Mouse (Mus musculus) lung, embryonic 15.5 days (tissue): ENCODE results near the gene Slc35c2. TPM values are rescaled to one million over a fixed set of nuclear protein-coding genes. Genes with fewer than 3 reads are reported as not detected.

Experiments used
- ATAC-seq: fragments of 200-750 bp; cut with Nextera tagmentation; 2 replicates; pipeline ENCODE4 v1.8.0; 2017; ENCODE audit warnings: moderate number of reproducible peaks, borderline replicate concordance; ENCODE audit not compliant: low FRiP score, low TSS enrichment; ENCODE audit errors: extremely low read depth
- H3K27ac ChIP-seq: fragments of 300-500 bp; sonication (generic); 2 replicates; pipeline ENCODE4 v1.5.1; 2015; ENCODE audit warnings: moderate library complexity, mild to moderate bottlenecking, inconsistent platforms
- H3K27me3 ChIP-seq: fragments of 300-500 bp; sonication (generic); 2 replicates; pipeline ENCODE4 v1.6.1; 2015; ENCODE audit warnings: inconsistent platforms
- H3K36me3 ChIP-seq: fragments of 300-500 bp; sonication (generic); 2 replicates; pipeline ENCODE4 v1.6.1; 2015; ENCODE audit warnings: inconsistent platforms
- H3K4me1 ChIP-seq: fragments of 300-500 bp; sonication (generic); 2 replicates; pipeline ENCODE4 v1.6.1; 2015; ENCODE audit warnings: inconsistent platforms
- H3K4me2 ChIP-seq: fragments of 300-500 bp; sonication (generic); 2 replicates; pipeline ENCODE4 v1.6.1; 2015; ENCODE audit warnings: inconsistent platforms, mild to moderate bottlenecking, moderate library complexity
- H3K4me3 ChIP-seq: fragments of 300-500 bp; sonication (generic); 2 replicates; pipeline ENCODE4 v1.5.1; 2015; ENCODE audit warnings: mild to moderate bottlenecking, inconsistent platforms
- H3K9ac ChIP-seq: fragments of 300-500 bp; sonication (generic); 2 replicates; pipeline ENCODE4 v1.6.1; 2015; ENCODE audit warnings: inconsistent platforms
- H3K9me3 ChIP-seq: fragments of 300-500 bp; sonication (generic); 2 replicates; pipeline ENCODE4 v1.6.1; 2016; ENCODE audit warnings: inconsistent platforms
- WGBS: fragments of 180-500 bp; shearing (Covaris S2); methylation state at CpG from one replicate; pipeline ENCODE4 v1.1.7; 2015; 5-methylcytosine and 5-hydroxymethylcytosine counted together
- polyA plus RNA-seq: library from polyadenylated mRNA; unstranded; fragments of >200 nt; fragmentation: Nextera tagmentation; extraction: Ambion mirVana; gene quantifications from 2 replicates; pipeline ENCODE4 v1.2.1, GENCODE M21; 2015

Gene Slc35c2
- polyA plus RNA-seq, 1 experiment from 2014 or later, result 48.7 TPM

GRCm38 (mm10) chr2:165270858-165271257 is 16.8 kb downstream of the Slc35c2 start:
- Histone ChIP-seq H3K4me2 (no peak overlapping the region), H3K9ac (no peak overlapping the region), H3K4me1 (no peaks in the 10 kb centered on the region), H3K27me3 (peaks cover 7% of the 10 kb centered on the region; the same call in 1 of the 2 replicates), H3K4me3 (no peak overlapping the region), H3K27ac (no peak overlapping the region), H3K36me3 (no peaks in the 10 kb centered on the region), H3K9me3 (no peaks in the 10 kb centered on the region)
- WGBS, result 32% methylated on average over 7 of the region's 7 CpGs
- no peak for ATAC-seq

GRCm38 (mm10) chr2:165266739-165267138 is 20.9 kb downstream of the Slc35c2 start:
- Histone ChIP-seq H3K9ac (no peak overlapping the region), H3K4me3 (no peak overlapping the region), H3K4me2 (no peak overlapping the region), H3K27ac (no peak overlapping the region), H3K36me3 (no peaks in the 10 kb centered on the region), H3K9me3 (no peaks in the 10 kb centered on the region), H3K4me1 (no peaks in the 10 kb centered on the region), H3K27me3 (peaks cover 19% of the 10 kb centered on the region; the same call in 1 of the 2 replicates)
- 13% methylated on average over 12 of the region's 12 CpGs for WGBS
- ATAC-seq, result no peak

DNA sequence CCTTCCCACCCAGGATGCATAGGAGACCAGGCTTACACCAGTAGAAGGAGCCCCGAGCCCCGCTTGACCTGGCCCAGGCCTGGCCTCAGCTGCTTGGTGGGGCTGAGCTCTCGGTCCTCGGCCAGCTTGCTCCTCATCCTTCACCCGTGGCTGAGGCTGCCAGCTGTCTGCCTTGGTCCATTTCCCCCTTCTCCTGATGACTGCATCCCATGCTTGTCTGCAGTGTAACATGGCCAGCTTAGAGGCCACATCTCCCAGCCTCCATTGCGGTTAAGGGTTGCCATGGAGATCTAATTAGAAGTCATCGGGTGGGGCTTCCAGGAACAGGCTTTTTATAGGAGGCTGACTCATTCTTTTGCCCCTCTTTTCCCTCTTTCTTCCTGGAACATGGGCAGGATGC is 23.8 kb downstream of the Slc35c2 start:
- Histone ChIP-seq H3K27ac (no peak overlapping the region), H3K36me3 (no peaks in the 10 kb centered on the region), H3K9me3 (no peaks in the 10 kb centered on the region), H3K9ac (no peak overlapping the region), H3K4me3 (no peak overlapping the region), H3K27me3 (peaks cover 22% of the 10 kb centered on the region; the same call in 1 of the 2 replicates), H3K4me1 (no peaks in the 10 kb centered on the region), H3K4me2 (no peak overlapping the region)
- no peak for ATAC-seq
- 45% methylated on average over 7 of the region's 7 CpGs for WGBS

DNA sequence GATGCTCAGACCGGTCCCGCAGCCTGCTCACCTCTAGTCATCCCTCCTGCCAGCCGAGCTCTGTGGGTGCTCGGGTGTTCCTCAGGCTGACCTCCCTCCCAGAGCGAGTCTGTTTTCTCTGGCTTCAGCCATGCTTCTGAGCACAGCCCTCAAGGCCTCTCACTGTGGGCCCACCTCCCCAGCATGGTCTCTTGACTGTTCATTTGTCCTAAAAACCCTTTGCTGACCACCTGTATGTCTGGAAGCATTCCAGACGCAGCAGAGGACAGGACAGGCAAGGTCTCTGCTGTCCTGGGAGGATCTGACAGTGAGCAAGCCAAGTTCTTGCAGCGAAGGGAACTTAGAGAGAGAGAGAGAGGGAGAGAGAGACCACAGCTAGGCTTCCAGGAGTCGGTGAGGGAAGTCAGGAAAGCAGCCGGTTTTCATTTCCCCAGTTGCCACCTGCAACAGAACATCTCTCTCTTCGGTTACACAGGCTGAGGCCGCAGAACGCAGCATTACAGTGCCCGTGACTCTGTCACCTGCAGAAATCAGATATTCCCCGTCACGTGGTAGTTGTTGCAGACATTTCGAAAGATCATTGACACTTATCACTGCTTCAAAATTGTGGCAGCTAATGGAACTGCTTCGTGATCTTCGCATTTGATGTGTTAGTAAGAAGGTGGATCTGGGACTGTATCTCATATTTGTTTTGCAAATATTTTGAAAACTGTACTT is 25.2 kb downstream of the Slc35c2 start:
- Histone ChIP-seq H3K27ac (no peak overlapping the region), H3K4me3 (no peak overlapping the region), H3K4me2 (no peak overlapping the region), H3K27me3 (peaks cover 22% of the 10 kb centered on the region; the same call in 1 of the 2 replicates), H3K9me3 (no peaks in the 10 kb centered on the region), H3K4me1 (no peaks in the 10 kb centered on the region), H3K9ac (no peak overlapping the region), H3K36me3 (no peaks in the 10 kb centered on the region)
- ATAC-seq, result no peak
- 50% methylated on average over 18 of the region's 18 CpGs for WGBS

- Histone ChIP-seq H3K4me2 (no peak overlapping the region), H3K27me3 (peaks cover 30% of the 10 kb centered on the region), H3K36me3 (no peaks in the 10 kb centered on the region), H3K4me1 (no peaks in the 10 kb centered on the region), H3K9me3 (no peaks in the 10 kb centered on the region), H3K9ac (no peak overlapping the region), H3K4me3 (no peak overlapping the region), H3K27ac (no peak overlapping the region)
- ATAC-seq, result no peak
- WGBS, result 66% methylated on average over 8 of the region's 8 CpGs
Observed at GRCm38 (mm10) chr2:165259859-165260258, 27.8 kb downstream of the Slc35c2 start.

DNA sequence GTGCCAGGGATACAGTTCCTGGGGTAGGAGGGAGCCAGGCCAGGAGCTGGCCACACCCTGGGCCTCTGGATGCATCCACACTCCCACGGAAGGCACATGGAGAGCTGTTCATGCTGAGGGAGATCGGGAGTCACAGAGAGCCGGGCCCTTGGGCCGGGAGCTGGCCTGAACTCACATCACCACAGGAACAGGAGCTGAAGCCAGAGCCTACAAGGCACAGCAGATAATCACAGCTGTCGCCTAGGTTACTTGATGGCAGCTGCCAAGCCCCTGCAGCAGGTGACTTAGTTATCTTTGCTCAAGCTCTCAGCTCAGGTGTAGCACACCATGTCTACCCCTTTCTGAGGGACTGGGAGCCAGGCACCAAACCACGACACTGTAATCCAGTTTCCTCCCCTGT is 29.3 kb downstream of the Slc35c2 start:
- WGBS, result 66% methylated on average over 6 of the region's 6 CpGs

DNA sequence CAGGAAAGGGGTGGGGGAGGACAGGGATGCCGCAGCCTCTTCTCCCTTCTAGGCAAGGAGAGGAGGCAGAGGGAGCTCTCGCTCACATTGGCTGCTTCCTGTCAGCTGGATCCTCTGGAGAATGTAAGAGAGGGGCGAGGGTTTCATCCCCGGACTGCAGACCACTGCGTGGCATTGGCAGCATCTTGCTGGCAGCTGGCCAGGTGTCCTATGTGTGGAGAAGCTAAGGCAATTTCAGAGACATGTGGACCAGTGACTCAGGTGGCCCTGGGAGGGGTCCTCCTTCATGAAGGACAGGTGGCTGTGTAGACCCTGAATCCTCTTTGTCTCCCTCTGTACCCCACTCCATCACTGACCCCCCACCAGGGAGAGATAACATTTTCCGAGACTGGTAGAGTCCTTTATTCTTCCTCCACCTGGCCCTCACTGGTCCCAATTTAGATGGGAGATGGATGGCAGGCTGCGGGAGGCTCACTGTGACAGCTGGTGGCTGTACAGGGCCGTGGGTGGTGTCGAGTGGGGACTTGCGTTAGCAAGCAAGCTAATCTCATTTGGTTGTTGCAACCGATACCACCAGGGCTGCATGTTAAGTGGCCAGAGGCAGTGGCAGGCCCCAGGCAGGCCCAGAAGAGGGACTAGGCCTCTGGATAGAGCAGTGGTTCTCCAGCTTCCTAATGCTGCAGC is 30.4 kb downstream of the Slc35c2 start:
- H3K4me1 ChIP-seq, result no peaks in the 10 kb centered on the region
- no peak overlapping the region for H3K27ac ChIP-seq
- H3K9me3 ChIP-seq, result no peaks in the 10 kb centered on the region
- H3K9ac ChIP-seq, result no peak overlapping the region
- 46% methylated on average over 11 of the region's 11 CpGs for WGBS
- no peak overlapping the region for H3K4me3 ChIP-seq
- no peak overlapping the region for H3K4me2 ChIP-seq
- H3K36me3 ChIP-seq, result no peaks in the 10 kb centered on the region
- no peak for ATAC-seq
- H3K27me3 ChIP-seq, result peaks cover 48% of the 10 kb centered on the region

More for the DNA sequence above, 29.3 kb downstream of the Slc35c2 start:
- no peak for ATAC-seq
- Histone ChIP-seq H3K9me3 (no peaks in the 10 kb centered on the region), H3K4me3 (no peak overlapping the region), H3K27me3 (peaks cover 45% of the 10 kb centered on the region), H3K27ac (no peak overlapping the region), H3K4me2 (no peak overlapping the region), H3K36me3 (no peaks in the 10 kb centered on the region), H3K4me1 (no peaks in the 10 kb centered on the region), H3K9ac (no peak overlapping the region)

DNA sequence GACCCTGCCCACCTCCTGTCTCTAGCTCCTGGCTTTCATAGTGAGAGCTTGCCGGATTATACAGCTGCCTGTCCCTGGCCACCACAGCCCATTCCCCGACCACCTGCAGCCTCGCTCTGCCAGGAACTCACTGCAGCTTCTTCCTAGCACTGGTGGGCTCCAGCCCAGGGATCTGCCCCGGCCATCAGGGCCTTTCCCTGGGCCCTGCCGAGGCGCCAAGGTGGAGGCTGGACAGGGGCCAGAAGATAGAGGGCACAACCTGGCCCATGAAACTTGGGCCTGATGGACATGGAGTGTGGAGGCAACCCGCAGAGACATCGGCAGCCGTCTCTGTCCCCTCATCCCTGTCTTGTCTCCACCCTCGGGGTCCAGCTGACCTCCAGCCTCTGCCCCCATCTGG is 31.5 kb downstream of the Slc35c2 start:
- Histone ChIP-seq H3K9ac (no peak overlapping the region), H3K9me3 (no peaks in the 10 kb centered on the region), H3K4me1 (no peaks in the 10 kb centered on the region), H3K4me3 (no peak overlapping the region), H3K27ac (no peak overlapping the region), H3K27me3 (peaks cover 51% of the 10 kb centered on the region), H3K36me3 (no peaks in the 10 kb centered on the region), H3K4me2 (no peak overlapping the region)
- no peak for ATAC-seq
- WGBS, result 70% methylated on average over 10 of the region's 10 CpGs

DNA sequence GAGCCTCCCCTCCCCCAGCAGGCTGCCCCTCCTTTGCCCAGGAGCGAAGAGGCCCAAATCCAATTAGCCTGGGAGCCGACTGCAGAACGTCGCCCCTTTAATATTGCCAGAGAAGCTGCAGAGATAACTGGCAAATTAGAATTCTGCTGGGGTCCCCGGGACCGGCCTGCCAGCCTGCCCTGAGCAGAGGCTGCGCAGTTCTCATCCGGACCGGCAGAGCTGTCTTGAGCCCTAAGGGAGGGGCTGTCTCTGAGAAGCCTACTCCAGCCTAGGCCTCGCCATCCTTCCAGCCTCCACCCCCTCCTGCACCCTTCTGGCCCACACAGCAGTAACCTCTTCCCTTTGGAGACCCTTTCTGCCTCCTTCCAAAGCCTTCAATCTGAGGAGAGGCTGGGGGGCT is 33.8 kb downstream of the Slc35c2 start:
- Histone ChIP-seq H3K27me3 (peaks cover 48% of the 10 kb centered on the region), H3K4me2 (no peak overlapping the region), H3K9me3 (no peaks in the 10 kb centered on the region), H3K9ac (no peak overlapping the region), H3K36me3 (no peaks in the 10 kb centered on the region), H3K27ac (no peak overlapping the region), H3K4me3 (no peak overlapping the region), H3K4me1 (peaks cover 8% of the 10 kb centered on the region; the same call in 1 of the 2 replicates)
- no peak for ATAC-seq
- WGBS, result 21% methylated on average over 10 of the region's 10 CpGs

DNA sequence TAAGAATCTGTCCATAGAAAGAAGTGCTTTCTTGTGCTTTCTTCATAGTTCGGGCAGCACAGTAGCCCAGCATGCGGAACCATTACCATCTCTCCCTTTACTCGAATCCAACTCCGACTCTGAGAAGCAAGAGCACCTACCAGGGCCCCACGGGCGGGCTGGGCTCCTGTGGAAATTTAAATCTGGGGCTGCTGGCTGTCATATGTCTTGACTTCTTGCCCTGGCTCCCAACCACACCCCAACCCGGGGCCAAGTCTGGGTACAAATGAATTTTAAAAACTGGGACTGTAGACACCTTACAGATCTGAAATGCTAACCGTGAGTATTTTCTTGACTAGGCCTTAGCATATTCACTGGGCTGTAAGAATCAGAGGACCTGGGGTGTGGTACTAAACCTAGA is 34.4 kb downstream of the Slc35c2 start:
- ATAC-seq, result no peak
- Histone ChIP-seq H3K9me3 (no peaks in the 10 kb centered on the region), H3K4me1 (peaks cover 8% of the 10 kb centered on the region; the same call in 1 of the 2 replicates), H3K36me3 (no peaks in the 10 kb centered on the region), H3K4me3 (no peak overlapping the region), H3K9ac (no peak overlapping the region), H3K27ac (no peak overlapping the region), H3K4me2 (no peak overlapping the region), H3K27me3 (peaks cover 48% of the 10 kb centered on the region)
- 77% methylated on average over 8 of the region's 8 CpGs for WGBS

DNA sequence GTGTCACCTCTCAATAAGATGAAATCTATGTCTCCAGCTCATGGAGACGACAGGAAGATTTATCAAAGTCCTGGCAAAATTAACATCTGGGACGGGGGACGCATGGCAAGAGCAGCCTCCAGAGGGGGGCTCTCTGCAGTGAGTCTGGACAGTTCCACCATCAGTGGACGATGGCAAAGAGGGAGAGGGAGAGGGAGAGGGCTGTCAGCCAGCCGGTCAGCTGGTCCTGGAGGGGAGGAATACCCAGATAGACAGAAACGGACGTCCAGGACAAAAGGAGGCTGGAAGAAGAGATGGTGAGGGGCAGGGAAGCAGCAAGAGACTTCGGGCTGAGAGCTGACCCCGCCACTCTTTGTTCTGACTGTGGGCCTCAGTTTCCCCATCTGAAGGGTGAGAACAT is 34.9 kb downstream of the Slc35c2 start:
- no peaks in the 10 kb centered on the region for H3K36me3 ChIP-seq
- no peak for ATAC-seq
- H3K9me3 ChIP-seq, result no peaks in the 10 kb centered on the region
- H3K4me2 ChIP-seq, result no peak overlapping the region
- no peak overlapping the region for H3K27ac ChIP-seq
- H3K27me3 ChIP-seq, result peaks cover 48% of the 10 kb centered on the region
- WGBS, result 45% methylated on average over 9 of the region's 9 CpGs
- H3K4me1 ChIP-seq, result peaks cover 8% of the 10 kb centered on the region; the same call in 1 of the 2 replicates
- H3K4me3 ChIP-seq, result no peak overlapping the region
- H3K9ac ChIP-seq, result no peak overlapping the region

DNA sequence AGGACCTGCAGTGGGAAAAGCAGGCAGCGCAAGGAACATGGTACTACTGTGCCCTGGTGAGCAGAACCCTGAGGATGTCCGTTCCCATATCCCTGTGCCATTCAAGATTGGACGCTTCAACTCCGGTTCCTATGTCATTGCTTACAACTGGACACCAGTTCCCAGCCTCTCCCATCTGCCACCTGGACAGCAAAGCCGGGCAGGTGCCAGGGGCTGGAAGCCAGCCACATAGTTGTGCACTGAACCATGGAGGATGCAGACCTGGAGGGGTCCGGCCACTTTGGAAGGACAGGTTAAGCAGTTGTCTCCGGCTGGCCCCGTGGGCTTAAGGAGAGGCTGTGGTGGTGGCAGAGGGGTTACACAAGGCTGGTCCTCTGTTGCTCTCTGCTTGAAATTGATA is 35.3 kb downstream of the Slc35c2 start:
- ATAC-seq, result no peak
- H3K4me1 ChIP-seq, result peaks cover 8% of the 10 kb centered on the region; the same call in 1 of the 2 replicates
- H3K9me3 ChIP-seq, result no peaks in the 10 kb centered on the region
- no peak overlapping the region for H3K4me2 ChIP-seq
- H3K36me3 ChIP-seq, result no peaks in the 10 kb centered on the region
- no peak overlapping the region for H3K4me3 ChIP-seq
- H3K27ac ChIP-seq, result no peak overlapping the region
- 77% methylated on average over 8 of the region's 8 CpGs for WGBS
- no peak overlapping the region for H3K9ac ChIP-seq
- H3K27me3 ChIP-seq, result peaks cover 50% of the 10 kb centered on the region
